In genomic region chr5:93206109-93207005, GRCm38 (mm10) we compare ENCODE assay signal across 8 mouse cellular contexts. TPM values are rescaled to one million over a fixed set of nuclear protein-coding genes. Genes with fewer than 3 reads are reported as not detected.
DNase-seq lines count a peak whose midpoint lies in the region; ATAC-seq and TF ChIP-seq lines count a peak whose summit lies in the region.

TSS of gene Ccni (minus strand) at chr5:93206495.
TSS of gene 2010109A12Rik (plus strand) at chr5:93206518.

- ATAC-seq in Patski, result peak; percentile 97
- peak; percentile 96 for ATAC-seq in hindbrain, embryonic 14.5 days (ENCODE audit: low FRiP score)

- under 1% methylated on average over 79 of the region's 79 CpGs for WGBS in hindbrain, embryonic 14.5 days

- POLR2A ChIA-PET in Patski (lab: Charles Lee), result interaction anchor here (0.7 to 2.5 kb wide), 6 partner anchors 10 to 740 kb away, joined by 3 to 12 read pairs (median 6); no protein-coding TSS in a partner anchor

- H3K9ac ChIP-seq in hindbrain, embryonic 14.5 days, result peak within 1 kb of the TSS; percentile 95

- H3K27ac ChIP-seq in hindbrain, embryonic 14.5 days, result peak within 1 kb of the TSS; percentile 86

- TF ChIP-seq CTCF in Patski (IDR thresholded peaks at IDR 0.05), result no peak

- in situ Hi-C loops in Patski (cut with MboI; ENCODE audit: low pct_unique_long_range_greater_than_20kb), result loop anchor here (5.0 to 25.0 kb wide), 2 partner anchors 61 to 231 kb away; partner anchors contain the start of gene Ccng2

- H3K9me3 ChIP-seq in hindbrain, embryonic 14.5 days (ENCODE audit: control insufficient read depth, low read length), result no peaks in the 10 kb centered on the region

- CTCF ChIA-PET in Patski (lab: Charles Lee), result interaction anchor here (0.7 to 2.6 kb wide), 4 partner anchors 10 to 257 kb away, joined by 3 to 10 read pairs (median 6); no protein-coding TSS in a partner anchor

- DNase-seq in Patski (ENCODE audit: low read depth, low spot score), result peak; percentile 93
- DNase-seq in cerebellum, postnatal 14 days, result peak; percentile 97
- peak; percentile 92 to 94 for DNase-seq in frontal cortex, postnatal 14 days (ENCODE audit: low spot score in 2 of 2)
- DNase-seq in hindbrain, embryonic 14.5 days (ENCODE audit: low spot score), result peak; percentile 95
- DNase-seq in layer of hippocampus, postnatal 36 days, result peak; percentile 95
- peak; percentile 96 for DNase-seq in lung, postnatal 36 days
- peak; percentile 98 for DNase-seq in retina, postnatal 1 day
- DNase-seq in urinary bladder, adult 18-20 months (ENCODE audit: low spot score in 2 of 2), result peak; percentile 88 to 93

- peaks cover 17% of the 10 kb centered on the region for H3K4me1 ChIP-seq in hindbrain, embryonic 14.5 days (replicated peaks; ENCODE audit: control insufficient read depth, insufficient read depth, low read length)

- peak within 1 kb of the TSS; percentile 90 for H3K4me2 ChIP-seq in hindbrain, embryonic 14.5 days (replicated peaks)

- H3K27me3 ChIP-seq in Patski, result no peaks in the 10 kb centered on the region
- H3K27me3 ChIP-seq in hindbrain, embryonic 14.5 days (ENCODE audit: control insufficient read depth, insufficient read depth, low read length), result no peaks in the 10 kb centered on the region

- H3K4me3 ChIP-seq in hindbrain, embryonic 14.5 days (replicated peaks; ENCODE audit: low read length), result peak within 1 kb of the TSS; percentile 95

- peaks cover 8% of the 10 kb centered on the region; the same call in 1 of the 2 replicates for H3K36me3 ChIP-seq in hindbrain, embryonic 14.5 days (replicated peaks; ENCODE audit: control insufficient read depth, insufficient read depth)

RNA-seq across cellular contexts. Expression of gene Ccni, which starts in this region (rescaled TPM):
- polyA plus RNA-seq in Patski (2021), result 239 TPM
- 173 and 186 TPM in 2 replicates for polyA plus RNA-seq in hindbrain, embryonic 14.5 days (2014; fragmentation: Nextera tagmentation; extraction: Ambion mirVana)
- total RNA-seq in layer of hippocampus, postnatal 36 days (2021), result 100 to 1,000 TPM; 261 to 273 TPM

RNA-seq across cellular contexts. Expression of gene 2010109A12Rik, which starts in this region (rescaled TPM):
- polyA plus RNA-seq in Patski (2021), result 0.17 TPM
- polyA plus RNA-seq in hindbrain, embryonic 14.5 days (2014; fragmentation: Nextera tagmentation; extraction: Ambion mirVana), result 0.94 and 1.2 TPM in 2 replicates
- 1 to 10 TPM; 1.9 to 2.4 TPM for total RNA-seq in layer of hippocampus, postnatal 36 days (2021)

Comparison
In these comparisons a context has a peak if more than half of its experiments do, and no peak if none do; other contexts are left out.
1. Peak in every context shown above with its lines: DNase-seq, ATAC-seq, H3K4me3 ChIP-seq and H3K27ac ChIP-seq.